Mouse (Mus musculus): ENCODE data around the gene R3hdm2.

DNA sequence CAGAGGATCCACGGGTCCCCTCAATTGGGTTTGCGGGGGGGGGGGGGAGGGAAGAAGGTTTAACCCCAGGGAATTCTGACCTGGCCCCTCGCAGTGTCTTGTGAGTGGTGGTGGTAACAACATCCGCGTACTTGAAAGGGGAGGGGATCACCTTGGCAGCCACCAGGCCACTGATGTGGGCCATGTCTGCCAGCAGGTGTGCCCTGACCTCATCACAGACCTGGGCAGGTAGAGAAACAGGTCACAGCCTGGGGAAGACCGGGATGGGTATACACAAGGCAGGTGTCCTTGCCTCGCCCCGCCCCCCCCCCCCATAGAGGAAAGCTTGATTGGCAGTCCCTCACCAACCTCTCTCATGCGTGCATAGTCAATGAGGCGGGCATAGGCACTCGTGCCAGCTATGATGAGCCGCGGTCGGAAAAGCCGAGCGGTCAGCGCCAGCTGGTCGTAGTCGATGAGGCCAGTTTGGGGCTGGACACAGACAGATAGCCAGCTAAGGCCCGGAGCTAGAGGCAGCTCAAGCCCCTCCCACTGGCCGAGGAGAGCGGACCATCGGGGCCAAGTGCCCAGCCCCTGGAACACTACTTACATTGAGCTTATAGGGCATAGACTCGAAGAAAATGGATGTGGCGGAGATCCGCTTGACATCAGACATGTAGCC is 139.0 kb downstream of the R3hdm2 start:
- TF ChIP-seq CTCF (IDR thresholded peaks at IDR 0.05; ENCODE audit: low read depth, low read length) (no peak), EP300 (IDR thresholded peaks at IDR 0.05; ENCODE audit: insufficient read depth, low read depth, low read length) (no peak), POLR2A (IDR thresholded peaks at IDR 0.05; ENCODE audit: insufficient read depth, low read length) (no peak)
